Mouse (Mus musculus) cerebellum, adult 9-11 months (tissue): ENCODE measurements around the gene Miox.

Experiments
- DNase-seq: peaks from one replicate; pipeline ENCODE4 v3.0.0; 2022

The Miox gene

GRCm38 (mm10) chr15:89321264-89321663 is 12.9 kb upstream of the Miox start:
- no peak for DNase-seq

- peak; percentile 14 for DNase-seq
Observed at GRCm38 (mm10) chr15:89322670-89323522, 11.3 kb upstream of the Miox start, which contains the start of gene Adm2. Gene Adm2 (plus strand): TSS chr15:89322720.

- DNase-seq, result no peak
Observed at GRCm38 (mm10) chr15:89323656-89324055, 10.5 kb upstream of the Miox start.

GRCm38 (mm10) chr15:89326441-89326840 is 7.8 kb upstream of the Miox start:
- no peak for DNase-seq

GRCm38 (mm10) chr15:89334774-89335537 is 758 bp downstream of the Miox start:
- no peak for DNase-seq

- DNase-seq, result no peak
Observed at GRCm38 (mm10) chr15:89336422-89336821, 2.2 kb downstream of the Miox start.

- no peak for DNase-seq
Observed at GRCm38 (mm10) chr15:89339696-89340095, 5.5 kb downstream of the Miox start.

GRCm38 (mm10) chr15:89340136-89340535 is 5.9 kb downstream of the Miox start:
- DNase-seq, result no peak

GRCm38 (mm10) chr15:89341678-89342077 is 7.5 kb downstream of the Miox start:
- no peak for DNase-seq

GRCm38 (mm10) chr15:89343325-89343724 is 9.1 kb downstream of the Miox start:
- no peak for DNase-seq

- no peak for DNase-seq
Observed at GRCm38 (mm10) chr15:89350447-89350846, 16.2 kb downstream of the Miox start.

- no peak for DNase-seq
Observed at GRCm38 (mm10) chr15:89351302-89351701, 17.1 kb downstream of the Miox start.

- no peak for DNase-seq
Observed at GRCm38 (mm10) chr15:89352054-89352453, 17.9 kb downstream of the Miox start.

GRCm38 (mm10) chr15:89352795-89353194 is 18.6 kb downstream of the Miox start:
- no peak for DNase-seq

- DNase-seq, result peak; percentile 33
Observed at GRCm38 (mm10) chr15:89353837-89354236, 19.6 kb downstream of the Miox start.

- DNase-seq, result peak; percentile 50
Observed at GRCm38 (mm10) chr15:89354455-89354854, 20.3 kb downstream of the Miox start.

GRCm38 (mm10) chr15:89355241-89356187 is 21.3 kb downstream of the Miox start, which contains the start of the genes Lmf2 and Ncaph2:
Gene Lmf2 (minus strand): TSS chr15:89355659.
Gene Ncaph2 (plus strand): TSS chr15:89355719.
- peak; percentile 94 for DNase-seq

- DNase-seq, result peak; percentile 65
Observed at GRCm38 (mm10) chr15:89356372-89356771, 22.2 kb downstream of the Miox start.

- no peak for DNase-seq
Observed at GRCm38 (mm10) chr15:89358784-89359183, 24.6 kb downstream of the Miox start.

GRCm38 (mm10) chr15:89363051-89363450 is 28.9 kb downstream of the Miox start:
- no peak for DNase-seq

- DNase-seq, result peak; percentile 94
Observed at GRCm38 (mm10) chr15:89365141-89365551, 30.9 kb downstream of the Miox start.

GRCm38 (mm10) chr15:89372068-89372467 is 37.9 kb downstream of the Miox start:
- peak; percentile 45 for DNase-seq

GRCm38 (mm10) chr15:89372536-89372935 is 38.3 kb downstream of the Miox start:
- DNase-seq, result peak; percentile 42
